Mouse (Mus musculus) Patski (cell line): Measurements from ENCODE around the gene Cdh20. TPM values are rescaled to one million over a fixed set of nuclear protein-coding genes. Genes with fewer than 3 reads are reported as not detected.

Experiments
- ATAC-seq: fragments of 100-300 bp; one replicate; pipeline ENCODE4 v1.8.0; 2021
- CTCF ChIA-PET: fragments of 350-600 bp; sonication (Branson Sonifier 250); formaldehyde crosslinking; loops from one replicate; lab custom pipeline; 2022; ENCODE audit warnings: inconsistent platforms; lab: Charles Lee
- POLR2A ChIA-PET: fragments of 350-600 bp; sonication (Branson Sonifier 250); formaldehyde crosslinking; loops from one replicate; lab custom pipeline; 2022; ENCODE audit warnings: antibody characterized with exemption, inconsistent platforms; lab: Charles Lee
- DNase-seq: peaks from one replicate; pipeline ENCODE4 v3.0.0-alpha.2; 2011; ENCODE audit warnings: low read depth, low spot score
- H3K27me3 ChIP-seq: fragments of 371-371 bp; one replicate; pipeline ENCODE4 v1.5.1; 2021
- CTCF ChIP-seq: fragments of 100-300 bp; IDR thresholded peaks from one replicate; pipeline ENCODE4 v1.5.1; 2021
- in situ Hi-C: fragments of 300-500 bp; cut with MboI; formaldehyde crosslinking; loops from 3 replicates; pipeline ENCODE4 v1.11.1; 2018; ENCODE audit warnings: low pct_unique_long_range_greater_than_20kb, mixed read lengths
- polyA plus RNA-seq: library from polyadenylated mRNA; unstranded; gene quantifications from one replicate; pipeline ENCODE4 v1.2.3, GENCODE M21; 2021

Cdh20 gene
- polyA plus RNA-seq, 1 experiment from 2014 or later = not detected

GRCm38 (mm10) chr1:104961670-104962069 is 193.3 kb downstream of the Cdh20 start:
- ChIA-PET CTCF (no interaction called here), POLR2A (no interaction called here)
- H3K27me3 ChIP-seq = peaks cover 5% of the 10 kb centered on the region
- DNase-seq (no peak), ATAC-seq (no peak)
- TF ChIP-seq CTCF = no peak
- in situ Hi-C loops = no loop called here

GRCm38 (mm10) chr1:104962257-104962656 is 193.9 kb downstream of the Cdh20 start:
- peaks cover 4% of the 10 kb centered on the region for H3K27me3 ChIP-seq
- ChIA-PET POLR2A (no interaction called here), CTCF (no interaction called here)
- in situ Hi-C loops = no loop called here
- DNase-seq = no peak
- no peak for ATAC-seq
- no peak for TF ChIP-seq CTCF

GRCm38 (mm10) chr1:104979068-104979467 is 210.7 kb downstream of the Cdh20 start:
- H3K27me3 ChIP-seq = peaks cover 12% of the 10 kb centered on the region
- in situ Hi-C loops = loop anchor here (5.0 to 25.0 kb wide), 2 partner anchors 1033 to 1182 kb away; no protein-coding TSS in a partner anchor
- ChIA-PET POLR2A (no interaction called here), CTCF (interaction anchor here (1.1 to 1.6 kb wide), 2 partner anchors 663 to 1179 kb away, joined by 3 to 5 read pairs; no protein-coding TSS in a partner anchor)
- ATAC-seq (peak; percentile 54), DNase-seq (no peak)
- TF ChIP-seq CTCF = peak; percentile 57

GRCm38 (mm10) chr1:104980273-104980672 is 211.9 kb downstream of the Cdh20 start:
- CTCF ChIA-PET = no interaction called here
- in situ Hi-C loops = loop anchor here (25.0 kb wide), 1 partner anchor 1032 kb away; no protein-coding TSS in a partner anchor
- no peak for TF ChIP-seq CTCF
- DNase-seq (no peak), ATAC-seq (no peak)
- POLR2A ChIA-PET = no interaction called here
- peaks cover 3% of the 10 kb centered on the region for H3K27me3 ChIP-seq

GRCm38 (mm10) chr1:104986222-104986973 is 218.1 kb downstream of the Cdh20 start:
- TF ChIP-seq CTCF = peak; percentile 60
- DNase-seq (peak; percentile 10), ATAC-seq (peak; percentile 62)
- peaks cover 7% of the 10 kb centered on the region for H3K27me3 ChIP-seq
- CTCF ChIA-PET = interaction anchor here (0.7 to 3.0 kb wide), 4 partner anchors 375 to 643 kb away, joined by 3 to 12 read pairs (median 5); no protein-coding TSS in a partner anchor
- POLR2A ChIA-PET = no interaction called here
- in situ Hi-C loops = loop anchor here (5.0 to 25.0 kb wide), 2 partner anchors 636 to 1026 kb away; no protein-coding TSS in a partner anchor

- ChIA-PET CTCF (interaction anchor here (1.3 kb wide), 1 partner anchor 10 kb away, joined by 3 read pairs; no protein-coding TSS in a partner anchor), POLR2A (no interaction called here)
- no peak for DNase-seq
- in situ Hi-C loops = loop anchor here (5.0 to 25.0 kb wide), 2 partner anchors 635 to 1025 kb away; no protein-coding TSS in a partner anchor
- H3K27me3 ChIP-seq = peaks cover 14% of the 10 kb centered on the region
- ATAC-seq = no peak
- TF ChIP-seq CTCF = no peak
Measured at GRCm38 (mm10) chr1:104987526-104987925, 219.2 kb downstream of the Cdh20 start.

GRCm38 (mm10) chr1:104992441-104992840 is 224.1 kb downstream of the Cdh20 start:
- in situ Hi-C loops = loop anchor here (25.0 kb wide), 1 partner anchor 1020 kb away; no protein-coding TSS in a partner anchor
- no peak for ATAC-seq

GRCm38 (mm10) chr1:104993905-104994611 is 225.7 kb downstream of the Cdh20 start:
- ChIA-PET CTCF (interaction anchor here (1.1 kb wide), 1 partner anchor 9 kb away, joined by 3 read pairs; no protein-coding TSS in a partner anchor), POLR2A (no interaction called here)
- no peak for TF ChIP-seq CTCF
- ATAC-seq = no peak
- H3K27me3 ChIP-seq = peaks cover 31% of the 10 kb centered on the region
- in situ Hi-C loops = loop anchor here (25.0 kb wide), 1 partner anchor 1018 kb away; no protein-coding TSS in a partner anchor
- DNase-seq = no peak

More at GRCm38 (mm10) chr1:104992441-104992840, 224.1 kb downstream of the Cdh20 start:
- DNase-seq = no peak
- H3K27me3 ChIP-seq = peaks cover 26% of the 10 kb centered on the region
- ChIA-PET CTCF (no interaction called here), POLR2A (interaction anchor here (0.5 kb wide), 1 partner anchor 54 kb away, joined by 4 read pairs; no protein-coding TSS in a partner anchor)
- TF ChIP-seq CTCF = no peak

GRCm38 (mm10) chr1:104994612-104994986 is 226.3 kb downstream of the Cdh20 start:
- ChIA-PET POLR2A (no interaction called here), CTCF (interaction anchor here (1.1 kb wide), 1 partner anchor 9 kb away, joined by 3 read pairs; no protein-coding TSS in a partner anchor)
- H3K27me3 ChIP-seq = peaks cover 34% of the 10 kb centered on the region
- in situ Hi-C loops = loop anchor here (25.0 kb wide), 1 partner anchor 1018 kb away; no protein-coding TSS in a partner anchor
- ATAC-seq (no peak), DNase-seq (no peak)
- TF ChIP-seq CTCF = no peak

GRCm38 (mm10) chr1:104997814-104998213 is 229.5 kb downstream of the Cdh20 start:
- no peak for TF ChIP-seq CTCF
- DNase-seq (no peak), ATAC-seq (no peak)
- CTCF ChIA-PET = interaction anchor here (1.2 kb wide), 1 partner anchor 11 kb away, joined by 4 read pairs; no protein-coding TSS in a partner anchor
- peaks cover 28% of the 10 kb centered on the region for H3K27me3 ChIP-seq
- POLR2A ChIA-PET = no interaction called here
- in situ Hi-C loops = loop anchor here (25.0 kb wide), 1 partner anchor 1014 kb away; no protein-coding TSS in a partner anchor
